In genomic region chr9:34942996-34943395, GRCm38 (mm10) we compare ENCODE assay signal across 21 mouse cellular contexts.
"Had no signal": no experiment of that assay in that cellular context is flagged by ENCODE, and none has a peak within 500 bp of the region (broad histone marks: within the 10 kb centered on the region; RNA-seq: fewer than 3 reads in every experiment).

No protein-coding gene starts in this region.

- DNase-seq: kidney, adult 18-20 months; kidney, adult 9 months; kidney, postnatal 14 days; kidney, postnatal 4 days; liver, postnatal 0 days; lung, embryonic 14.5 days; right cerebral cortex, postnatal 25 days; spleen, adult 18-20 months; thymus, postnatal 25 days had no signal

- H3K27ac ChIP-seq: limb, embryonic 12.5 days; limb, embryonic 15.5 days; liver, embryonic 14.5 days; macrophage; midbrain, embryonic 12.5 days; neural tube, embryonic 12.5 days; neural tube, embryonic 15.5 days; stomach, embryonic 15.5 days had no signal

- H3K4me2 ChIP-seq: limb, embryonic 12.5 days; limb, embryonic 15.5 days; liver, embryonic 11.5 days; lung, embryonic 14.5 days; midbrain, embryonic 12.5 days; neural tube, embryonic 12.5 days; neural tube, embryonic 15.5 days; stomach, embryonic 15.5 days had no signal

- ATAC-seq: liver, postnatal 0 days; lung, postnatal 0 days; midbrain, embryonic 16.5 days had no signal

- H3K4me1 ChIP-seq: limb, embryonic 12.5 days; limb, embryonic 15.5 days; megakaryocyte, embryonic 14.5 days; stomach, embryonic 15.5 days had no signal

- H3K27me3 ChIP-seq: limb, embryonic 12.5 days; limb, embryonic 15.5 days; midbrain, embryonic 12.5 days; neural tube, embryonic 12.5 days; neural tube, embryonic 15.5 days; stomach, embryonic 15.5 days had no signal

- H3K9ac ChIP-seq: limb, embryonic 12.5 days; limb, embryonic 15.5 days; liver, embryonic 14.5 days; liver, postnatal 0 days; lung, embryonic 14.5 days; midbrain, embryonic 12.5 days; neural tube, embryonic 12.5 days; neural tube, embryonic 15.5 days; stomach, embryonic 15.5 days had no signal

- H3K4me3 ChIP-seq: limb, embryonic 12.5 days; limb, embryonic 15.5 days; megakaryocyte, embryonic 14.5 days; midbrain, embryonic 12.5 days; neural tube, embryonic 12.5 days; neural tube, embryonic 15.5 days; stomach, embryonic 15.5 days had no signal

- H3K9me3 ChIP-seq: limb, embryonic 12.5 days; limb, embryonic 15.5 days; midbrain, embryonic 12.5 days; neural tube, embryonic 12.5 days; neural tube, embryonic 15.5 days; stomach, embryonic 15.5 days had no signal

- H3K36me3 ChIP-seq: limb, embryonic 12.5 days; midbrain, embryonic 12.5 days; neural tube, embryonic 12.5 days; neural tube, embryonic 15.5 days; stomach, embryonic 15.5 days had no signal
